Mouse (Mus musculus): ENCODE data around the gene Gm12845.
"Not testable (repeated sequence)": the region's sequence is repeated elsewhere in the genome, so short reads cannot be mapped to it uniquely, and the experiment has no call there.

Gm12845 gene

GRCm38 (mm10) chr4:117724112-117724511 lies at the start of gene Gm12845:
Gene Gm12845 (plus strand): TSS chr4:117724412.
- DNase-seq (ENCODE audit: low spot score), result no peak

- DNase-seq (ENCODE audit: low spot score), result peak; percentile 54
Measured at GRCm38 (mm10) chr4:117676903-117677302, 47.3 kb upstream of the Gm12845 start.

- DNase-seq (ENCODE audit: low spot score), result no peak
Measured at GRCm38 (mm10) chr4:117680963-117681362, 43.2 kb upstream of the Gm12845 start.

GRCm38 (mm10) chr4:117681931-117682461 lies 42.2 kb upstream of the Gm12845 start, which contains the start of gene Dmap1:
Gene Dmap1 (minus strand): TSS chr4:117682273.
- DNase-seq (ENCODE audit: low spot score), result peak; percentile 77

- no peak for DNase-seq (ENCODE audit: low spot score)
Measured at GRCm38 (mm10) chr4:117682463-117682862, 41.7 kb upstream of the Gm12845 start.

- DNase-seq (ENCODE audit: low spot score), result no peak
Measured at GRCm38 (mm10) chr4:117683048-117683768, 41.0 kb upstream of the Gm12845 start.

- DNase-seq (ENCODE audit: low spot score), result no peak
Measured at GRCm38 (mm10) chr4:117686354-117686753, 37.9 kb upstream of the Gm12845 start.

- no peak for DNase-seq (ENCODE audit: low spot score)
Measured at GRCm38 (mm10) chr4:117705361-117705760, 18.9 kb upstream of the Gm12845 start.

GRCm38 (mm10) chr4:117708780-117709550 lies 15.2 kb upstream of the Gm12845 start:
- DNase-seq (ENCODE audit: low spot score), result no peak

GRCm38 (mm10) chr4:117712314-117712713 lies 11.9 kb upstream of the Gm12845 start:
- DNase-seq (ENCODE audit: low spot score), result no peak

- DNase-seq (ENCODE audit: low spot score), result no peak
Measured at GRCm38 (mm10) chr4:117713303-117714098, 10.7 kb upstream of the Gm12845 start.

- DNase-seq (ENCODE audit: low spot score), result no peak
Measured at GRCm38 (mm10) chr4:117731926-117732325, 7.7 kb downstream of the Gm12845 start.

- DNase-seq (ENCODE audit: low spot score), result no peak
Measured at GRCm38 (mm10) chr4:117737559-117737958, 13.3 kb downstream of the Gm12845 start.

- not testable (repeated sequence) for DNase-seq (ENCODE audit: low spot score)
Measured at GRCm38 (mm10) chr4:117752469-117752868, 28.3 kb downstream of the Gm12845 start.

GRCm38 (mm10) chr4:117760151-117760550 lies 35.9 kb downstream of the Gm12845 start:
- no peak for DNase-seq (ENCODE audit: low spot score)

- DNase-seq (ENCODE audit: low spot score), result no peak
Measured at GRCm38 (mm10) chr4:117765416-117765815, 41.2 kb downstream of the Gm12845 start, which contains the start of gene Klf17. Gene Klf17 (minus strand): TSS chr4:117765648.

GRCm38 (mm10) chr4:117770935-117771334 lies 46.7 kb downstream of the Gm12845 start:
- DNase-seq (ENCODE audit: low spot score), result peak; percentile 9

- no peak for DNase-seq (ENCODE audit: low spot score)
Measured at GRCm38 (mm10) chr4:117772960-117773359, 48.7 kb downstream of the Gm12845 start.

Data from spleen, adult 12 weeks (tissue).